Mouse (Mus musculus): Measurements from ENCODE around the gene Vipr1.

GRCm38 (mm10) chr9:121642401-121643181, at the start of gene Vipr1:
- no peak for TF ChIP-seq CTCF (IDR thresholded peaks at IDR 0.05; ENCODE audit: control insufficient read depth, insufficient read depth, low read length)
- TF ChIP-seq POLR2A (IDR thresholded peaks at IDR 0.05; ENCODE audit: borderline replicate concordance, control insufficient read depth, low read depth, low read length): peak; percentile 18; the same call in 1 of the 2 replicates

Measured in bone marrow, adult 2 months (tissue).